Mouse (Mus musculus) bone marrow, adult 2 months (tissue): Measurements from ENCODE around the gene Tuba3a. TPM values are rescaled to one million over a fixed set of nuclear protein-coding genes. Genes with fewer than 3 reads are reported as not detected.

Experiments used
- H3K27ac ChIP-seq: fragments of 200-500 bp; 2 replicates; pipeline ENCODE4 v1.5.1; 2012; ENCODE audit warnings: low read depth, mild to moderate bottlenecking, control low read depth, inconsistent platforms, low read length; ENCODE audit not compliant: control insufficient read depth, poor library complexity, insufficient read depth
- H3K4me1 ChIP-seq: fragments of 200-500 bp; 2 replicates; pipeline ENCODE4 v1.6.1; 2011; ENCODE audit warnings: low read length; ENCODE audit not compliant: control insufficient read depth, insufficient read depth
- H3K4me3 ChIP-seq: fragments of 200-500 bp; replicated peaks from 2 replicates; pipeline ENCODE3; 2011; ENCODE audit warnings: mild to moderate bottlenecking, low read depth, low read length, control low read depth; ENCODE audit not compliant: control insufficient read depth
- CTCF ChIP-seq: fragments of 200-500 bp; IDR thresholded peaks from 2 replicates; pipeline ENCODE4 v1.5.1; 2011; ENCODE audit warnings: low read length, control low read depth; ENCODE audit not compliant: control insufficient read depth, insufficient read depth
- POLR2A ChIP-seq: fragments of 200-500 bp; IDR thresholded peaks from 2 replicates; pipeline ENCODE4 v1.6.1; 2011; ENCODE audit warnings: low read depth, mild to moderate bottlenecking, control low read depth, low read length, borderline replicate concordance; ENCODE audit not compliant: control insufficient read depth
- WGBS: fragments of 180-500 bp; shearing (Covaris S2); methylation state at CpG from one replicate; pipeline ENCODE4 v1.1.7; 2018; 5-methylcytosine and 5-hydroxymethylcytosine counted together
- polyA plus RNA-seq: library from polyadenylated mRNA; stranded (reverse); fragments of >200 nt; gene quantifications from 2 replicates; pipeline ENCODE4 v1.2.4, GENCODE M21; 2011; ENCODE audit warnings: low replicate concordance; ENCODE audit not compliant: missing spikeins, insufficient read depth, insufficient read length

Gene Tuba3a
- polyA plus RNA-seq, 1 experiment, result not detected

DNA sequence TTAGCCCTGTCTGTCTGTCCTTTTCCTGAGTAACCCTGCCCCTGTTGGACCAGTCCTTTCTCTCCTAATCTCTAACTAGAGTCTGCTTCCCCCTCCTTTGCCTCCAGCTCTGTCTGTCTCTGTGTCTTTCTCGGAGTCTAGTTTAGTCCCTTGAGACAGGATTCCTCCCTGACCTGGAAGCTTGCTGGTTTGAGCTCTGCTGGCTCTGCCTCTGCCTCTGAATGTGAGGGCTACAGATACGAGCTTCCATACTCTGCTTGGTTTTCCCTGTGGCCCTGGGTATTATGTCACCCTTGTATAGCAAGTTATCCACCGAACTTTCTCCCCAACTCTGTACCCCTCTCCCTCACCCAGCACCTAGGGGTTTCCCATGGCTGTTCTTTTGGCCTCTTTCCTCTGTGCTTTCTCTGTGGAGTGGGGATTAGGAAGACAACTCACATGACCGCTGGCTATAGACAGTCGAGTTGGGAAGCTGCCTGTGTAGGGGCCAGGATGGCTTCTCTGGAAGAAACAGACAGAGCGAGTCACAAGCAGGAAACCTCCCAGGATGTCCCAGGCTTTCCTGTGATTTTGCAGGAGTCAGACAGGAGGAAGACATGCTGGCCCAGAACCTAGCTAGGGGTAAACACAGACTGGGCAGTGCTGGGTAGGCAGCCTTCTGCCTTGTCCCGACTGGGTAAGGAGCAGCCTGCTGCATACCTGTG, 51.9 kb downstream of the Tuba3a start:
- H3K27ac ChIP-seq, result no peak overlapping the region

DNA sequence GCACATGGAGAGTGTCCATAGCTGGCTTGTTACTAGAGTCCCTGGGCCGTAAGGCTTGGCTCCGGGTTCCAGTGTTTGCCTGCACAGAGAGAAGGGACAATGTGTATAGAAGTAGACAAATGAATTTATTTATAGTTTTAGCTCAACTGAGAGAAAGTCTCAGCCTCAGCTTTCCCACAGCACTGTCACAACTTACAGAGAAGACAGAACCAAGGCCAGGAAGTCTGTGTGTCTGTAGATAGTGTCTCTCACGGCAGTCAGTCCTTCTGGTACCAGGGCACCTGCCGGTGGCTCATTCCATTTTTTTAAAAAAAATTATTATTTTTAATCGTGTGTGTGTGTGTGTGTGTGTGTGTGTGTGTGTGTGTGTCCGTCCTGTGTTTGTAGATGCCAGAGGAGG, 53.3 kb downstream of the Tuba3a start:
- peaks cover 3% of the 10 kb centered on the region for H3K4me1 ChIP-seq
- TF ChIP-seq CTCF (no peak), POLR2A (no peak)
- H3K4me3 ChIP-seq, result no peak overlapping the region
- 31% methylated on average over 6 of the region's 6 CpGs for WGBS
- no peak overlapping the region for H3K27ac ChIP-seq

More for the DNA sequence above, 51.9 kb downstream of the Tuba3a start:
- TF ChIP-seq CTCF (no peak), POLR2A (no peak)
- Histone ChIP-seq H3K4me3 (no peak overlapping the region), H3K4me1 (peaks cover 5% of the 10 kb centered on the region)
- WGBS, result 44% methylated on average over 7 of the region's 7 CpGs

DNA sequence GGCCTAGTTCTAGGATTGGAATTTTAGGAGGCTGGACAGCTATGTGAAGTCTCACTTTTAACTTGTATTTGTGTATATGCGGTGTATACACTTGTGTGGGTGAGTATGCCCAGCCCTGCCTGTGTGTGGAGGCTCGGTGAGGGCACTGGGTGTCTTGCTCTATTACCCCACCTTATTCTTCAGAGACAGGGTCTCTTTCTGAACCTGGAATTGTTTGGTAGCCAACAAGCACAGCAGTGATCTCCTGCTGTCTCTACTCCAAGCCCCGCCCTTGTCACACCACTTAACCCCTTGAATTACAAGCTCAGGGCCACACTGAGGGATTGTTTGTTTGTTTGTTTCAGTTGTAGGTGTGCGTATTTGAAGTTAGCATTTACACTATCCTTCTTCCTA, 53.8 kb downstream of the Tuba3a start:
- H3K4me3 ChIP-seq, result peak overlapping the region; percentile 85
- 22% methylated on average over 4 of the region's 4 CpGs for WGBS
- H3K27ac ChIP-seq, result peak overlapping the region; percentile 94
- peaks cover 2% of the 10 kb centered on the region for H3K4me1 ChIP-seq
- TF ChIP-seq CTCF, result no peak
- TF ChIP-seq POLR2A, result no peak

DNA sequence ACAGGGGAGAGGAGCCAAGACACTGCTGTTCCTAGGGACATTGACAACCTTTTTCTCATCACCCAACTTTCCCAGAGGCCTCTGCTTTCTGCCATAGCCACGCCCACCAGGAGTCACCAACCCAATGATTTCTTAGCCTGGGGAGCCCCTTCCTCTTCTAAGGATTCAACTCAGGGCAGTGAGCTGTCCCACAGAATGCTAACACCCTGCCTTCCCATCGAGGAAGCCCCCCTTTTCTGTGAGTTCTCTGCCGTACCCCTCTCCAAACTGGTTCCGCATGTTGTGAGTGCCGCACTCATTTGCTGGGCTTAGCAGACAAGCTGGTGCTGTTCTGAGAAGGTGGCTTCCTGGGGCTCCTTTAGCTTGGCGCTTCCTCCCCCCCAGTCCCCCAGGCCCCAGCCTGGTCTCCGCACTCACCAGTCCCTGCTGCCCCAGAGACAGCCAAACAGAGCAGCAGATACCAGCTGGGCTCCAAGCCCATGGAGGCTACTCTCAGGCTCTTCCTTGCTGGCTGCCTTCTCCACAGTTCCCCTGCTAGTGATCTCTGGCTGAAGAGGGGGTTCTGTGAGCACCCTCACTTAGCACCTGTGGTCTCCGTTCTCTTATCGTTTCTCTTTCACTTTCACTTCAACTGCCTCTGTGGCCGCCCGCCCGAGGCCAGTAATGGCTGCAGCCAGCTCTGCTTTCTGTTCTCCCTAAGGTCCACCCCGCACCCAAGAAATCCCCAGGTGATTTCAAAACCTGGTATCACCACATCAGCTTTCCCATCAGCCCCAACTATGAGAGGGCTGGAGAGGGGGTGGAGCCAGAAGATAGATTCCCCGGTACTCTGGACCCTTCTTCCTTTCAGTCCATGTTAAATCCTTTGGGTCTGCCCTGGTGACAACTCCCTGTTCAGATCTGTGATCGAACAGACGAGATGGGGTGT, 54.5 kb downstream of the Tuba3a start, which contains the start of gene Tapbpl:
Tapbpl (minus strand) TSS at position 744 of the 928 bp plus-strand sequence.
- H3K4me3 ChIP-seq, result peak within 1 kb of the TSS; percentile 85
- peaks cover 2% of the 10 kb centered on the region for H3K4me1 ChIP-seq
- no peak for TF ChIP-seq CTCF
- no peak for TF ChIP-seq POLR2A
- WGBS, result 0% methylated on average over 16 of the region's 16 CpGs
- peak within 1 kb of the TSS; percentile 94 for H3K27ac ChIP-seq

DNA sequence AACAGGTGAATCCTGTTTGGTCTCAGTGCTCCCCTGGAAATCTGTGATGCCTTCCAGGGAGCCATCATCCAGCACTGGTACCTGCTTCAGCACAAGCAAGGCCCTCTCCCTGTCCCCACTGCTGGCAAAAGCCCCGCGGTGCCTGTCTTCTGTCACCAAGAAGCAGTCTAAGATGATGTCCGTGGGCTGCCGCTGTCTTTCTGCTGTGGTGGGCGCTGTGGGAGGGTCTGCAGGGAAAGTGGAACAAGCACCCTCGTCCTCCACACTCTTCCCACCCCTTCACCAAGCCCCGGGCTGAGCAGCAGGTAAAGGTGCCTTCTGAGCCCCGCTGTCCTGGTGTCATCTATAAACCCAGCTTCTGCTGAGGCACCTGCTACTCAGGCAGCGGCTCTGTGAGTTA, 55.3 kb downstream of the Tuba3a start:
- H3K27ac ChIP-seq, result 0 out of 2 replicates have a peak overlapping the region, but pooled peaks have one; percentile 15
- no peak for TF ChIP-seq CTCF
- TF ChIP-seq POLR2A, result no peak
- H3K4me3 ChIP-seq, result no peak overlapping the region
- WGBS, result 67% methylated on average over 9 of the region's 9 CpGs
- H3K4me1 ChIP-seq, result peaks cover 2% of the 10 kb centered on the region

Other genes with a start within 250 kb of the Tuba3a start
- gene Ing4, start 246.3 kb downstream of the Tuba3a start, polyA plus RNA-seq, result 19.6 and 42.0 TPM in 2 replicates
- gene Acrbp, start 236.4 kb downstream of the Tuba3a start, polyA plus RNA-seq, result 24.3 and 45.9 TPM in 2 replicates
- gene Lpar5, start 218.1 kb downstream of the Tuba3a start, polyA plus RNA-seq, result not detected in 2 replicates
- 66.8 and 106 TPM in 2 replicates for gene Chd4, start 190.1 kb downstream of the Tuba3a start, polyA plus RNA-seq
- gene Nop2, start 154.1 kb downstream of the Tuba3a start, polyA plus RNA-seq, result 12.5 and 25.7 TPM in 2 replicates
- 21.0 and 39.0 TPM in 2 replicates for gene Iffo1, start 140.8 kb downstream of the Tuba3a start, polyA plus RNA-seq
- gene Gapdh, start 119.6 kb downstream of the Tuba3a start, polyA plus RNA-seq, result 40.4 and 98.2 TPM in 2 replicates
- gene Ncapd2, start 94.3 kb downstream of the Tuba3a start, polyA plus RNA-seq, result 314 and 361 TPM in 2 replicates
- gene Mrpl51, start 94.2 kb downstream of the Tuba3a start, polyA plus RNA-seq, result 153 and 193 TPM in 2 replicates
- gene Vamp1, start 70.5 kb downstream of the Tuba3a start, polyA plus RNA-seq, result 11.3 and 32.6 TPM in 2 replicates
- gene Tapbpl, start 54.2 kb downstream of the Tuba3a start, polyA plus RNA-seq, result 4.1 and 6.2 TPM in 2 replicates
- gene Cd27, start 49.0 kb downstream of the Tuba3a start, polyA plus RNA-seq, result 7.0 and 10.7 TPM in 2 replicates
- gene Ltbr, start 27.8 kb upstream of the Tuba3a start, polyA plus RNA-seq, result 12.4 and 23.2 TPM in 2 replicates
- gene Scnn1a, start 34.6 kb upstream of the Tuba3a start, polyA plus RNA-seq, result 1.7 and 5.6 TPM in 2 replicates
- gene Tnfrsf1a, start 63.3 kb upstream of the Tuba3a start, polyA plus RNA-seq, result 18.4 and 63.5 TPM in 2 replicates
- gene Plekhg6, start 94.8 kb upstream of the Tuba3a start, polyA plus RNA-seq, result 0.45 TPM in 1 of 2 replicates, not detected in the other
- gene Cd9, start 208.7 kb upstream of the Tuba3a start, polyA plus RNA-seq, result 60.4 and 90.4 TPM in 2 replicates